Mouse (Mus musculus) hindbrain, embryonic 14.5 days (tissue): ENCODE measurements around the gene Kat7. TPM values are rescaled to one million over a fixed set of nuclear protein-coding genes. Genes with fewer than 3 reads are reported as not detected.

Source experiments
- ATAC-seq: fragments of 200-750 bp; cut with Nextera tagmentation; 2 replicates; pipeline ENCODE4 v1.8.0; 2017; ENCODE audit warnings: moderate number of reproducible peaks, mild to moderate bottlenecking, moderate TSS enrichment, moderate library complexity; ENCODE audit not compliant: low FRiP score
- DNase-seq: peaks from one replicate; pipeline ENCODE4 v3.0.0-alpha.2; 2015; ENCODE audit warnings: low spot score
- H3K27ac ChIP-seq: fragments of 300-500 bp; sonication (generic); 2 replicates; pipeline ENCODE4 v1.5.1; 2014; ENCODE audit warnings: mild to moderate bottlenecking, moderate library complexity
- H3K27me3 ChIP-seq: fragments of 300-500 bp; sonication (generic); 2 replicates; pipeline ENCODE4 v1.6.1; 2014; ENCODE audit warnings: mild to moderate bottlenecking, low read length, mixed read lengths; ENCODE audit not compliant: control insufficient read depth, insufficient read depth
- H3K36me3 ChIP-seq: fragments of 300-500 bp; sonication (generic); replicated peaks from 2 replicates; pipeline ENCODE4 v1.6.1; 2014; ENCODE audit not compliant: control insufficient read depth, insufficient read depth
- H3K4me1 ChIP-seq: fragments of 300-500 bp; sonication (generic); replicated peaks from 2 replicates; pipeline ENCODE4 v1.6.1; 2014; ENCODE audit warnings: antibody characterized with exemption, low read length, mixed read lengths; ENCODE audit not compliant: control insufficient read depth, insufficient read depth
- H3K4me2 ChIP-seq: fragments of 300-500 bp; sonication (generic); replicated peaks from 2 replicates; pipeline ENCODE4 v1.6.1; 2014; ENCODE audit warnings: mild to moderate bottlenecking, moderate library complexity
- H3K4me3 ChIP-seq: fragments of 300-500 bp; sonication (generic); replicated peaks from 2 replicates; pipeline ENCODE4 v1.5.1; 2014; ENCODE audit warnings: mild to moderate bottlenecking, low read length
- H3K9ac ChIP-seq: fragments of 300-500 bp; sonication (generic); 2 replicates; pipeline ENCODE4 v1.6.1; 2014
- H3K9me3 ChIP-seq: fragments of 300-500 bp; sonication (generic); 2 replicates; pipeline ENCODE4 v1.6.1; 2016; ENCODE audit warnings: low read length; ENCODE audit not compliant: control insufficient read depth
- WGBS: fragments of 180-500 bp; shearing (Covaris S2); extraction: QIAGEN DNeasy Blood & Tissue Kit; methylation state at CpG from one replicate; pipeline ENCODE4 v1.1.7; 2014; 5-methylcytosine and 5-hydroxymethylcytosine counted together
- polyA plus RNA-seq: library from polyadenylated mRNA; unstranded; fragments of >200 nt; fragmentation: Nextera tagmentation; extraction: Ambion mirVana; gene quantifications from 2 replicates; pipeline ENCODE4 v1.2.1, GENCODE M21; 2014

Kat7 gene
- polyA plus RNA-seq, 1 experiment from 2014 or later = 58.1 TPM

DNA sequence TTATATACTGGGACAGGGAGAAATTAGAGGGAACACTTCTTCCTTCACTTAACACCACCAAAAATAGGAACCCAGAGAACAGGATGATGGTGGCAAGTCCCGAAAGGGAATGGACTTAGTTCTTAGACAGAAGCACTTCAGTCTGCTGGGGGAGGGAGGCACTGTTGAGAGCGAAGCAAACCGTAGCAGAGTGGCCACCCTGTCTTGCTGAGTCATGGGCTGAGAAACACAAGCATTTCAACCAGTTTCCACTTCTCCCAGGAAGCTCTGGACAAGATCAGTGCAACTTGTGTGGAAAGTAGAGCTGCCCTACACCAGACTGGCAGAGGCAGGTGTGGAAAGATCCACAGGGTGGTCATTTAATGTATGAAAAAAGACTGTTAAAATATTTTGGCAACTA is 35.4 kb downstream of the Kat7 start:
- H3K4me1 ChIP-seq = no peaks in the 10 kb centered on the region
- no peak overlapping the region for H3K4me3 ChIP-seq
- no peak overlapping the region for H3K27ac ChIP-seq
- no peak for ATAC-seq
- no peak overlapping the region for H3K9ac ChIP-seq
- no peaks in the 10 kb centered on the region for H3K27me3 ChIP-seq
- H3K4me2 ChIP-seq = no peak overlapping the region
- H3K9me3 ChIP-seq = no peaks in the 10 kb centered on the region
- 91% methylated on average over 3 of the region's 3 CpGs for WGBS
- no peak for DNase-seq
- H3K36me3 ChIP-seq = peaks cover 96% of the 10 kb centered on the region

DNA sequence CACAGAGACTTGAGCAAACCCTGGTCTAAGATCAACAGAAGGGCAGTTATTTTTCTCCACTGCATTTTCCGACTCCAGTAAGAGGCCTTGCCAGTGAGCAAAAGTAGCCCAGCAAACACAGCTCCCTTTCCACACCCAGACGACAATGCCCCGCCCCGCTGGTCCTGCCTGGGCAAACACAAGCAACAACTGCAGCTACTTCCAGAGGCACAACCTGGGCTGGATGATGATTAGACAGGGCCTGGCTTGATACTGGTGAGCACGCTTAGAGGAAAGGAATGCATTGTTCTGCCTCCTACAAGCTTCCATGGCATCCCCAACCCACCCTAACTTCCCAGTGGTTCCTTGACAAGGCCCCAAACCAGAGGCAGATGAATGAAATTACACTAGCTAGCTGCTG is 36.4 kb downstream of the Kat7 start:
- 94% methylated on average over 5 of the region's 5 CpGs for WGBS
- Histone ChIP-seq H3K4me3 (no peak overlapping the region), H3K9me3 (no peaks in the 10 kb centered on the region), H3K9ac (no peak overlapping the region), H3K27ac (no peak overlapping the region), H3K4me2 (no peak overlapping the region), H3K36me3 (peaks cover 87% of the 10 kb centered on the region), H3K27me3 (no peaks in the 10 kb centered on the region), H3K4me1 (no peaks in the 10 kb centered on the region)
- no peak for DNase-seq
- ATAC-seq = no peak

DNA sequence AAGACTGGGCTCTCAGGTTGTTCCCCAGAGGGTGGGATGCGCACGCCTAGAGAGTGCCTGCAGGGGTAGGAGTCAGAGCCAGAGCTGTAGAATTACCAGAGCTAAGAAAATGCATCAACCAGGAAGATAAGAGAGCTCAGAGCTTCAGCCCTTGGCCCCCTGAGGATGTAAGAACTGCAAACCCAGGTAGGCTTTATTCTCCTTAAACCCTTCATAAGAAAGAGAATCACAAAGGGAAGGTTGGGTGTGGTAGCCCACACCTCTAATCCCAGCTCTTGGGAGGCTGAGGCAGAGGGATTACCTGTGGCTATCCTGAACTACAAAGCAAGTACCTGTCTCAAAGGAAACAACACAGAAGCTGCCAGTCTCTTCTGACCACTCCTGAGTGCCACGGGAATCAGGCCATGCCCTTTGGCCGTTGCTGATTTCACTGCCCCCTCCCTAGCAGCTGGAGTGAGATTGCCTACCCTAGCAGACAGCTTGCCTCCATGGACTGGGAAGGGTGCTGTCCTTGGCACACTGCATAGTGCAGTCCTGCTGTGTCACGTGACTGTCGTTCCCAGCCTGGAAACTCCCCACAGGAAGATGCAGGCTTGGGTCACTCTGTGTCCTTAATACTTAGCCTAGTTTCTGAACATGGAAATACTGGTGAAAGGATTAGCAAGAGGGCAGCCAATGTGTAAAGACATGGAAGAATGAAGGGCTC is 43.4 kb downstream of the Kat7 start:
- WGBS = 57% methylated on average over 6 of the region's 6 CpGs
- DNase-seq = no peak
- H3K27ac ChIP-seq = no peak overlapping the region

DNA sequence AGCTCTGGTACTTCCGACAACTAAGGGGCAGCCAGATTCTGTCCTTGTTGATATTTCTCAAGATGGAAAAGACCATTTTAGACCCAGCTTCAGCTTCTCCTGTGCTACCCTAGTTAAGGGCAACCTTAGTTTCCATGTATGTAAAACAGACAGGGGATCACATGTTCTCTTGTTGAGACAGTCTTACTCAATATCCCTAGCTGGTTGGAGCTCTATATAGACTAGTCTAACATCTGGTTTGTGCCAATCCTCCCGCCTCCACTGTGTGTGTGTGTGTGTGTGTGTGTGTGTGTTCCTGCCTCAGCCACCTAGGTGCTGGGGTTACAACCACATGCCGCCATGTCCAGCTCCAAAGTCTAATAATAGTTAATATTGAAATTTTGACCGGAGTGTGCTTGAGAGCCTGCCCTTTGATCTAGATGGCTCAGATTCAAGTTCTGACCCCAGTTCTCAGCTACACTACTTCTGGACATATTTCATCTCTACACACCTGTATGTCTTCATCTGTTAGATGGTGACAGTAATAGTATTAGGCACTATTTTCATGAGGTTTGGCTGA is 45.5 kb downstream of the Kat7 start:
- DNase-seq (no peak), ATAC-seq (no peak)
- Histone ChIP-seq H3K4me3 (no peak overlapping the region), H3K36me3 (no peaks in the 10 kb centered on the region), H3K27ac (no peak overlapping the region), H3K27me3 (no peaks in the 10 kb centered on the region), H3K9ac (no peak overlapping the region), H3K9me3 (no peaks in the 10 kb centered on the region), H3K4me2 (no peak overlapping the region), H3K4me1 (peaks cover 13% of the 10 kb centered on the region; the same call in 1 of the 2 replicates)
- WGBS = 74% methylated on average over 4 of the region's 4 CpGs

More for the DNA sequence above, 43.4 kb downstream of the Kat7 start:
- Histone ChIP-seq H3K4me3 (no peak overlapping the region), H3K36me3 (peaks cover 18% of the 10 kb centered on the region), H3K27me3 (no peaks in the 10 kb centered on the region), H3K9ac (no peak overlapping the region), H3K4me2 (no peak overlapping the region), H3K4me1 (peaks cover 13% of the 10 kb centered on the region; the same call in 1 of the 2 replicates), H3K9me3 (no peaks in the 10 kb centered on the region)
- ATAC-seq = no peak

DNA sequence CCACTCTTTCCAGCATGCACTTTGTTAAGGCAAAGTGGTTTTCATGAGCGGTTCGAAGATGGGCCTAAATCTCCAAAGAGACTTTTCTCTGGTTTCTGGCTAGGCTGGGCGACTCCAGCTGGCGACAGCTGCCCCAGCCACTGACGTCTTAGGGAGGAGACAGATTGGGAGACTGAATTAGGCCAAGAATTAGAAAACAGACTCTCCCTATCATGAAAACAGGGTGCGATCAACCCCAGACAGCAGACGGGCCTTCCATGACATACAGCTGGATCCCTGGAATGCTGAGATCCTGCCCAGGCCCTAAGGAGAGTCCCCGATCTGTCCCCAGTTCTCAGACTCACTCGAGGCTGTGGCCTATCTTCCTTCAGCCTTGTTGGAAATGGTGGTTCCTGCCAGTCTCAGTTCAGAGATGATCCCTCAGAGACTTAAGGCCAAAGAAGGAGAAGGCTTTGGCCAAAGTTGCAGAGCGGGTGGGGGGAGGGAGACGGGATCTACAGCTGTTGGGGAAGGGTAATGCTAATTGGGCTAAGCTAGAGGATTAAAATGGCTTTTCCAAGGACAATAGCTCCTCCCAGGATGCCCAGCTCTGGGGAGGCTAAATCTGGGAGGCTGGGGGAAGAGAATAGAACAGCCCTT is 46.1 kb downstream of the Kat7 start:
- no peaks in the 10 kb centered on the region for H3K36me3 ChIP-seq
- H3K4me3 ChIP-seq = no peak overlapping the region
- no peak overlapping the region for H3K4me2 ChIP-seq
- WGBS = 22% methylated on average over 11 of the region's 11 CpGs
- DNase-seq (no peak), ATAC-seq (no peak)
- H3K27ac ChIP-seq = no peak overlapping the region
- no peaks in the 10 kb centered on the region for H3K27me3 ChIP-seq
- no peak overlapping the region for H3K9ac ChIP-seq
- H3K9me3 ChIP-seq = no peaks in the 10 kb centered on the region
- peaks cover 14% of the 10 kb centered on the region for H3K4me1 ChIP-seq

DNA sequence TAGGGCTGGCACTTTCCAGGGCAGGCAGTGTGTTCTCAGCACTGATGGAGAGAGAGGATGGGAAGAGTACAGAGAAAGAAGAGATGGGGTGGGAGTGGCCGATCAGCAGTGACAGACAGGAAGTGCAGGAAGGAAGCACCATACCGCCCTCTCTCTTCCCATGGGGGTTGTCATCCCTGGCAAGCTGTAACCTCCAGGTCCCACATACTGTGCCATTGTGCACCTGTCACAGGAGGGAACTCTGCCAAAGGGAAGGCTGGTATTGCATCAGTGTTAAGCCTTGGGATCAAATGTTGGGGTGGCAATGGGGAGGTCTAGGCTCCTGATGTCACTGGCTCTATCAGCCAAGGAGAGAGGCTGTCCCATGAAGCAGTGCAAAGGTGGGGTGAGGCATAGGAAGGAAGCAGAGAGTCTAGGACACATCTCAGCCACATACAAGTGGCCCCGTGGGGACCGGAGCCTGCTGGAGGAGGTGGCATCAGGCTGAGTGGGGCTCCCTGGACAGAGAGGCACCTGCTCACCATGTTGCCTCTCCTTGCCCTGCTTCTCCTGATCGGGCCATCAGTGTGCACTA is 48.8 kb downstream of the Kat7 start, which contains the start of gene Tac4:
Gene Tac4 (plus strand): TSS at position 352 of the 574 bp plus-strand sequence.
- Histone ChIP-seq H3K27me3 (no peaks in the 10 kb centered on the region), H3K4me3 (no peak within 1 kb of the TSS), H3K9ac (no peak within 1 kb of the TSS), H3K4me2 (no peak within 1 kb of the TSS), H3K9me3 (no peaks in the 10 kb centered on the region), H3K27ac (no peak within 1 kb of the TSS), H3K36me3 (no peaks in the 10 kb centered on the region), H3K4me1 (peaks cover 15% of the 10 kb centered on the region)
- ATAC-seq (no peak), DNase-seq (no peak)
- WGBS = 80% methylated on average over 5 of the region's 5 CpGs

DNA sequence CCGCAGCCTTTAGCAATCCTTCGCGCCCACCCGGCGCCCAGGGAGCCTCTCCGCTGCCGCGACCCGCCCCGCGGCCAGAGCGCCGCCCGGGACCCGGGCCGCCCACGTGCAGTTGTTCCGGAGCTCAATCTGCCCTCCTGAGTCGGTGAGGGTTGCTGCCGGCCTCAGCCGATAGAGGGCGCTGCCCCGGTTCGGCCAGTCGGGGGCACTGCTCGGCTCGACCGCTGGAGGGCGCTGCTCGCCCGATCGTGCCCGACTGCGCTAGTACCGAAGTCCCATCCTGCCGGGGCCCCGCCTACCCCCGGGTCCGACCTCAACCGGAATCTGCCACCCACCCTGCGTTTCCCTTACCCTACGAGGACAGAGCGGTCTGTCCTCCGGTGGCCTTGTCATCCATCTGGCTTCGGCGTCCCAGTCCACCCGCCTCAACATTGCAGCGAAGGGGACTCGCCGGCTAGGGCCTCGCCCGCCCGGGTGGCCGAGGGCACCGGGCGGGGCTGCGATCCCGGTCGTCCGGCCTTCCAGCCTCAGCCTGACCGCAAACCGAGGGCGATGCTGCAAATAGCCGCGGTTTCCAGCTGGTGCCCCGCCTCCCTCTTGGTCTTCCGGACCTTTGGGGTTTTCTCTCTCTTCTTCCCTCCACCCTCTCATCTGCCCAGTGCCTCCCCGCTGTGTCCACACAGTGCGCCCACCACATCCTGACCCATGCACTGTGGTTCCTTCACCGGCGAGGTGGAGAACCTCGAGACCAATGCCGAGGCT is 50.8 kb downstream of the Kat7 start:
- H3K9me3 ChIP-seq = no peaks in the 10 kb centered on the region

DNA sequence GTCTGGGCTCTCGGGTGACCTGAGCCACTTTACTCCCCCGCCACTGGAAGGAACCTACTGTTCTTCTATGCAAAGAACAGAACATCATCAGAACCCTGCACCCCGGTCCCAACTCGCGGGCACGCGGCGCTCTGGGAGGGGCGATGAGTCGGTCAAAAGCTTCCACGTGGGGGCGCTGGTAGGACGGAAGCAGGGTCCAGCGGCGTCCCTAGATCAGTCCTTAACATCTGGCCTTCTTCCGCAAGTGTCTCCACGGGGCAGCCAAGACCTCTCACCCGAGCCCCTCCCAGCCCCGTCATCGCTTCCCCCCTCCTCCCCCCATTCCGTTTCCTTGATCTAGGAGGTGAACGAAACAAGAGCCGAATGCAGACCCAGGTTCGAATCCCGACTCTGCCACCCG is 51.6 kb downstream of the Kat7 start:
- no peaks in the 10 kb centered on the region for H3K36me3 ChIP-seq
- H3K4me3 ChIP-seq = peak overlapping the region; percentile 45
- H3K4me1 ChIP-seq = peaks cover 9% of the 10 kb centered on the region
- peak; percentile 22; the same call in 1 of the 2 replicates for ATAC-seq
- DNase-seq = peak; percentile 57
- H3K9ac ChIP-seq = peak overlapping the region; percentile 67
- no peak overlapping the region for H3K27ac ChIP-seq
- no peaks in the 10 kb centered on the region for H3K27me3 ChIP-seq
- peak overlapping the region; percentile 86 for H3K4me2 ChIP-seq
- H3K9me3 ChIP-seq = no peaks in the 10 kb centered on the region
- under 1% methylated on average over 26 of the region's 26 CpGs for WGBS

More for the DNA sequence above, 50.8 kb downstream of the Kat7 start:
- no peak overlapping the region for H3K27ac ChIP-seq
- H3K4me2 ChIP-seq = peak overlapping the region; percentile 86
- H3K4me1 ChIP-seq = peaks cover 15% of the 10 kb centered on the region
- no peaks in the 10 kb centered on the region for H3K27me3 ChIP-seq
- H3K9ac ChIP-seq = peak overlapping the region; percentile 67
- peak; percentile 81 for DNase-seq
- H3K4me3 ChIP-seq = peak overlapping the region; percentile 45
- H3K36me3 ChIP-seq = no peaks in the 10 kb centered on the region
- ATAC-seq = peak; percentile 66
- under 1% methylated on average over 73 of the region's 73 CpGs for WGBS

DNA sequence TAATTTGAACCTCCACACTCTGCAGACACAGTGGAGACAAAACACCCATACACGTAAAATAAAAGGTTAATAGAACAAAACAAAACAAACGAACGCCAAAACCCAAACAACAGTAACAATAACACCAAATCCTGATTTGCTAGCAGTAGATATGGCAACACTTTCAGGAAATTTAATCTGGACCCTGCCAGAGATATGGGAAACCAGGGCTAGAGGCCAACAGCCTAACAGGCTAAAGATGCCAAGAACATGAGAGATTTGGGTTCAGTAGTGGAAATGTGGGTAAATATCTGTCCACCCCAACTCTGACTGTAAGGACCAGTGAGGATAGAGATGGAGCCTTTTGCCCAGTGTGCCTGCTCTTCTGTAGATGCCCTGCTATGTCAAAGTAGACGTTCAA is 52.1 kb downstream of the Kat7 start:
- WGBS = 47% methylated on average over 4 of the region's 4 CpGs
- Histone ChIP-seq H3K9me3 (no peaks in the 10 kb centered on the region), H3K36me3 (no peaks in the 10 kb centered on the region), H3K9ac (no peak overlapping the region), H3K27me3 (no peaks in the 10 kb centered on the region), H3K4me3 (no peak overlapping the region), H3K4me2 (no peak overlapping the region), H3K27ac (no peak overlapping the region), H3K4me1 (peaks cover 9% of the 10 kb centered on the region; the same call in 1 of the 2 replicates)
- ATAC-seq (no peak), DNase-seq (no peak)
